Mouse (Mus musculus) gastrocnemius, adult 18-20 months (tissue): ENCODE measurements around the gene Lst1. TPM values are rescaled to one million over a fixed set of nuclear protein-coding genes. Genes with fewer than 3 reads are reported as not detected.

Experiments used
- microRNA-seq: library from miRNA; unstranded; fragments of <30 nt; microRNA quantifications from one replicate; pipeline ENCODE4 v1.2.0, GENCODE M21; 2021
- total RNA-seq, 2 experiments: library from RNA; stranded (reverse); gene quantifications; 2 replicates each; pipeline ENCODE4 v1.2.3; 2021

Lst1 gene
- total RNA-seq, 2 experiments from 2014 or later = 1.1 TPM; not detected in 1

Small RNAs within 50 kb of the gene (microRNA-seq; reads per million reads assigned to microRNA genes)
- gene Mir6973a (not detected), gene Mir6974 (1.4 reads per million)

Other genes with a start within 250 kb of the Lst1 start
- 10 to 100 TPM; 11.4 to 94.8 TPM for gene Hspa1b, start 229.2 kb downstream of the Lst1 start, total RNA-seq
- gene Gm20481, start 218.5 kb downstream of the Lst1 start, total RNA-seq = not detected
- gene Hspa1a, start 216.3 kb downstream of the Lst1 start, total RNA-seq = 10 to 100 TPM; 16.6 to 99.8 TPM
- 10 to 100 TPM; 31.8 to 33.6 TPM for gene Hspa1l, start 215.7 kb downstream of the Lst1 start, total RNA-seq
- gene Lsm2, start 206.6 kb downstream of the Lst1 start, total RNA-seq = 10 to 100 TPM; 14.0 to 17.1 TPM
- 10 to 100 TPM; 38.2 TPM for gene Vars, start 187.5 kb downstream of the Lst1 start, total RNA-seq
- gene Vwa7, start 171.9 kb downstream of the Lst1 start, total RNA-seq = 10 to 100 TPM; 13.2 to 16.8 TPM
- not detected for gene Sapcd1, start 160.4 kb downstream of the Lst1 start, total RNA-seq
- under 1 TPM in 1 of 2 experiments, not detected in 1; 0.28 TPM for gene Msh5, start 141.7 kb downstream of the Lst1 start, total RNA-seq
- gene Clic1, start 138.5 kb downstream of the Lst1 start, total RNA-seq = 10 to 100 TPM in 1 of 2 experiments, 1 to 10 TPM in 1; 7.5 to 11.6 TPM
- 1 to 10 TPM; 4.5 to 8.7 TPM for gene Ddah2, start 129.4 kb downstream of the Lst1 start, total RNA-seq
- not detected for gene Ly6g6c, start 123.1 kb downstream of the Lst1 start, total RNA-seq
- gene Mpig6b, start 122.3 kb downstream of the Lst1 start, total RNA-seq = not detected
- gene Ly6g6e, start 111.5 kb downstream of the Lst1 start, total RNA-seq = not detected
- gene Ly6g6d, start 110.4 kb downstream of the Lst1 start, total RNA-seq = 1 to 10 TPM in 1 of 2 experiments, not detected in 1; 3.0 TPM
- not detected for gene Ly6g6f, start 102.8 kb downstream of the Lst1 start, total RNA-seq
- 10 to 100 TPM; 85.3 to 87.7 TPM for gene Abhd16a, start 99.2 kb downstream of the Lst1 start, total RNA-seq
- not detected for gene Ly6g5c, start 80.2 kb downstream of the Lst1 start, total RNA-seq
- gene Ly6g5b, start 73.0 kb downstream of the Lst1 start, total RNA-seq = not detected
- gene Gpank1, start 67.0 kb downstream of the Lst1 start, total RNA-seq = 1 to 10 TPM; 8.7 to 9.0 TPM
- gene Csnk2b, start 66.4 kb downstream of the Lst1 start, total RNA-seq = 100 to 1,000 TPM; 176 to 183 TPM
- gene D17H6S53E, start 62.1 kb downstream of the Lst1 start, total RNA-seq = 10 to 100 TPM; 12.6 to 16.6 TPM
- gene Apom, start 56.4 kb downstream of the Lst1 start, total RNA-seq = not detected
- gene Bag6, start 53.3 kb downstream of the Lst1 start, total RNA-seq = 100 to 1,000 TPM; 233 to 265 TPM
- gene Prrc2a, start 23.5 kb downstream of the Lst1 start, total RNA-seq = 100 to 1,000 TPM; 102 to 111 TPM
- 1 to 10 TPM in 1 of 2 experiments, under 1 TPM in 1; 0.84 to 1.1 TPM for gene Aif1, start 12.4 kb downstream of the Lst1 start, total RNA-seq
- gene Ltb, start 6.0 kb upstream of the Lst1 start, total RNA-seq = under 1 TPM in 1 of 2 experiments, not detected in 1; 0.38 TPM
- not detected for gene Tnf, start 13.6 kb upstream of the Lst1 start, total RNA-seq
- under 1 TPM; 0.43 to 0.48 TPM for gene Lta, start 16.9 kb upstream of the Lst1 start, total RNA-seq
- gene Gm16181, start 32.4 kb upstream of the Lst1 start, total RNA-seq = not detected
- gene Atp6v1g2, start 45.2 kb upstream of the Lst1 start, total RNA-seq = 1 to 10 TPM; 1.1 to 1.8 TPM
- 1 to 10 TPM; 7.0 to 7.2 TPM for gene Nfkbil1, start 47.4 kb upstream of the Lst1 start, total RNA-seq
- gene Ddx39b, start 53.3 kb upstream of the Lst1 start, total RNA-seq = 10 to 100 TPM; 83.5 to 83.8 TPM
- 10 to 100 TPM; 36.3 to 59.0 TPM for gene H2-D1, start 74.3 kb upstream of the Lst1 start, total RNA-seq
- under 1 TPM; 0.19 to 0.27 TPM for gene H2-Q1, start 132.0 kb upstream of the Lst1 start, total RNA-seq
- under 1 TPM; 0.18 to 0.71 TPM for gene H2-Q2, start 153.8 kb upstream of the Lst1 start, total RNA-seq
- 1 to 10 TPM; 3.5 to 6.6 TPM for gene H2-Q4, start 191.2 kb upstream of the Lst1 start, total RNA-seq
- 1 to 10 TPM in 1 of 2 experiments, under 1 TPM in 1; 0.94 to 1.2 TPM for gene H2-Q6, start 236.4 kb upstream of the Lst1 start, total RNA-seq